ENCODE assay signal across 7 mouse cellular contexts in genomic region chr14:53541640-53542039, GRCm38 (mm10).
DNase-seq lines count a peak whose midpoint lies in the region; ATAC-seq and TF ChIP-seq lines count a peak whose summit lies in the region.
"Not testable (repeated sequence)": the region's sequence is repeated elsewhere in the genome, so short reads cannot be mapped to it uniquely, and the experiment has no call there.

No protein-coding gene starts in this region.

- TF ChIP-seq POLR2A in MEL (IDR thresholded peaks at IDR 0.05; ENCODE audit: control insufficient read depth in 1 of 2, insufficient read depth in 1 of 2, low read depth in 1 of 2, low read length in 2 of 2, poor library complexity in 1 of 2); liver, adult 2 months (IDR thresholded peaks at IDR 0.05; ENCODE audit: extremely low read depth, insufficient read depth, low read length); thymus, adult 2 months (IDR thresholded peaks at IDR 0.05; ENCODE audit: control insufficient read depth, extremely low read depth, insufficient read depth, low read length, poor library complexity): not testable (repeated sequence)

- H3K79me2 ChIP-seq in MEL (ENCODE audit: control insufficient read depth, insufficient read depth, low read length, poor library complexity); liver, adult 2 months (ENCODE audit: control insufficient read depth, insufficient read depth, low read length): not testable (repeated sequence)

- not testable (repeated sequence) for H3K4me3 ChIP-seq in MEL (ENCODE audit: control insufficient read depth in 1 of 2, insufficient read depth in 1 of 2, low read depth in 2 of 2, low read length in 2 of 2); embryonic facial prominence, embryonic 10.5 days; liver, adult 2 months (ENCODE audit: insufficient read depth, low read depth, low read length); thymus, adult 2 months (ENCODE audit: control insufficient read depth, insufficient read depth, low read length)

- H3K36me3 ChIP-seq in MEL (ENCODE audit: control insufficient read depth in 1 of 2, insufficient read depth in 2 of 2, low read length in 2 of 2); embryonic facial prominence, embryonic 10.5 days (replicated peaks); liver, adult 2 months (ENCODE audit: control insufficient read depth, insufficient read depth, low read length); thymus, adult 2 months (ENCODE audit: control insufficient read depth, insufficient read depth, low read length): not testable (repeated sequence)

- peak; percentile 35 for TF ChIP-seq RAD21 in MEL (IDR thresholded peaks at IDR 0.05; ENCODE audit: low read depth, low read length)

- peak; percentile 64 for ATAC-seq in inflammation-experienced regulatory T-cells, adult 6 months

- TF ChIP-seq CTCF in MEL (IDR thresholded peaks at IDR 0.05 in 2 of 3, conservative IDR thresholded peaks at IDR 0.05 in 1 of 3; ENCODE audit: control insufficient read depth in 1 of 3, insufficient read depth in 1 of 3, low read depth in 2 of 3, low read length in 3 of 3, poor library complexity in 1 of 3, severe bottlenecking in 1 of 3) = peak; percentile 35 to 62 (median 52); a peak in 5 of 6 replicates
- TF ChIP-seq CTCF in liver, adult 2 months (IDR thresholded peaks at IDR 0.05; ENCODE audit: low read depth, low read length); thymus, adult 2 months (IDR thresholded peaks at IDR 0.05; ENCODE audit: borderline replicate concordance, control insufficient read depth, extremely low read depth, insufficient read depth, low read length, poor library complexity): not testable (repeated sequence)

- peak; percentile 56 for DNase-seq in MEL (ENCODE audit: low read depth, low spot score)
- peak; percentile 46 to 64 for DNase-seq in adrenal gland, postnatal 36 days
- peak; percentile 13 for DNase-seq in embryonic facial prominence, embryonic 10.5 days (ENCODE audit: low spot score)
- peak; percentile 1 for DNase-seq in liver, adult 2 months (ENCODE audit: extremely low read depth, low read depth, low spot score)
- peak; percentile 79 for DNase-seq in naive thymus-derived CD4-positive, alpha-beta T cell, adult 2 months (ENCODE audit: low read depth)
- DNase-seq in thymus, adult 2 months = peak; percentile 76

- H3K27me3 ChIP-seq in MEL (ENCODE audit: control insufficient read depth in 1 of 2, insufficient read depth in 2 of 2, low read length in 2 of 2); embryonic facial prominence, embryonic 10.5 days (replicated peaks; ENCODE audit: low read depth, poor library complexity, severe bottlenecking); liver, adult 2 months (ENCODE audit: control insufficient read depth, insufficient read depth, low read length); thymus, adult 2 months (ENCODE audit: control insufficient read depth, insufficient read depth, low read length): not testable (repeated sequence)

- not testable (repeated sequence) for H3K9ac ChIP-seq in MEL (ENCODE audit: control insufficient read depth, low read depth, low read length, poor library complexity, severe bottlenecking); liver, adult 2 months (ENCODE audit: low read depth, low read length)

- TF ChIP-seq EP300 in MEL (IDR thresholded peaks at IDR 0.05; ENCODE audit: low read depth in 1 of 2, low read length in 2 of 2) = not testable (repeated sequence)

- 57% methylated on average over 2 of the region's 2 CpGs for WGBS in embryonic facial prominence, embryonic 10.5 days
- WGBS in liver, adult 2 months = 58% methylated on average over 2 of the region's 2 CpGs
- 18% methylated on average over 2 of the region's 2 CpGs for WGBS in thymus, adult 2 months

- not testable (repeated sequence) for H3K27ac ChIP-seq in MEL (ENCODE audit: control insufficient read depth, low read depth, low read length); embryonic facial prominence, embryonic 10.5 days (replicated peaks); liver, adult 2 months (replicated peaks; ENCODE audit: insufficient read depth, low read depth, low read length); thymus, adult 2 months (ENCODE audit: control insufficient read depth, insufficient read depth, low read length)

- H3K4me1 ChIP-seq in MEL (ENCODE audit: control insufficient read depth in 1 of 2, insufficient read depth in 2 of 2, low read length in 2 of 2); embryonic facial prominence, embryonic 10.5 days; liver, adult 2 months (ENCODE audit: control insufficient read depth, insufficient read depth, low read length): not testable (repeated sequence)
- peaks cover 15% of the 10 kb centered on the region for H3K4me1 ChIP-seq in thymus, adult 2 months (replicated peaks; ENCODE audit: control insufficient read depth, insufficient read depth, low read length)

- H3K9me3 ChIP-seq in MEL (replicated peaks; ENCODE audit: insufficient read depth, low read length); embryonic facial prominence, embryonic 10.5 days: not testable (repeated sequence)

TF ChIP-seq in MEL, 35 proteins besides CTCF, POLR2A, EP300 and RAD21:
- TF ChIP-seq ZC3H11A (IDR thresholded peaks at IDR 0.05; ENCODE audit: low read depth, low read length) (0 out of 2 replicates have a peak, but pooled peaks have one; percentile 8), SMC3 (IDR thresholded peaks at IDR 0.05; ENCODE audit: low read depth, low read length) (peak; percentile 72)
TF ChIP-seq in MEL: peak in this region for 2; not testable (repeated sequence) for 33.

Comparison
In these comparisons a context has a peak if more than half of its experiments do, and no peak if none do; other contexts are left out.
1. DNase-seq: peak in every context shown above with its lines; median percentile 79 in naive thymus-derived CD4-positive, alpha-beta T cell, adult 2 months; 76 in thymus, adult 2 months; 56 in MEL; 55 in adrenal gland, postnatal 36 days; 13 in embryonic facial prominence, embryonic 10.5 days; 1 in liver, adult 2 months.